Mouse (Mus musculus) thymus, adult 2 months (tissue): ENCODE measurements around the gene Ldhd.

Experiments
- CTCF ChIP-seq: fragments of 200-500 bp; IDR thresholded peaks from 2 replicates; pipeline ENCODE4 v1.5.1; 2012; ENCODE audit warnings: mild to moderate bottlenecking, control low read depth, low read length, moderate library complexity, borderline replicate concordance; ENCODE audit not compliant: control insufficient read depth, poor library complexity, insufficient read depth; ENCODE audit errors: extremely low read depth
- POLR2A ChIP-seq: fragments of 200-500 bp; IDR thresholded peaks from 2 replicates; pipeline ENCODE4 v1.6.1; 2012; ENCODE audit warnings: mild to moderate bottlenecking, low read length, control low read depth, moderate library complexity; ENCODE audit not compliant: control insufficient read depth, poor library complexity, insufficient read depth; ENCODE audit errors: extremely low read depth

DNA sequence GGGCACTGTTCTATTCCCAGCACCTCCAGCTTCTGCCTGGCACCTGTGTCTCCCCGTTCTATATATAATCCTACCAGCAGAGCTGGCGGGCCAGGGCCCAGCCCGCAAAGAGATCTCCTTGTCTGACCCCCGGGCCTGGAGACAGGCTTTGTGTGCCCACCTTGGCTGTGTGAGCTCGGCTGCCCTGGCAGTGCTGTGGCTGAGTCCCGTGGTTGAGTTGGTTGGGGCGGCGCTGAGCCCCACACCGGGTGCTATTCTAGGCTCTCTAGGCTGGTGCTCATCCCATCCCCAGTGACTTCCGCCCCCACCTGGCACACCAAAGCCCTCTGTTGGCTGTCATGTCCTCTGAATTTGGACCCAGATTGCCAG is 5.3 kb downstream of the Ldhd start:
- TF ChIP-seq CTCF (no peak), POLR2A (no peak)
